Mouse (Mus musculus) thymus, adult 2 months (tissue): ENCODE measurements at regions not wholly inside any gene's neighbourhood (a gene's known extent, or its start where the extent isn't known, plus 50 kb on each side); places are given as distances from the start of the nearest gene placed in this dataset.

Experiments used
- DNase-seq: peaks from one replicate; pipeline ENCODE4 v3.0.0; 2021
- H3K27ac ChIP-seq: fragments of 200-500 bp; 2 replicates; pipeline ENCODE4 v1.5.1; 2012; ENCODE audit warnings: low read length, control low read depth; ENCODE audit not compliant: control insufficient read depth, insufficient read depth
- H3K27me3 ChIP-seq: fragments of 200-500 bp; 2 replicates; pipeline ENCODE4 v1.6.1; 2012; ENCODE audit warnings: mild to moderate bottlenecking, low read length, moderate library complexity, mixed read lengths; ENCODE audit not compliant: control insufficient read depth, insufficient read depth
- H3K36me3 ChIP-seq: fragments of 200-500 bp; 2 replicates; pipeline ENCODE4 v1.6.1; 2012; ENCODE audit warnings: mild to moderate bottlenecking, low read length, moderate library complexity; ENCODE audit not compliant: control insufficient read depth, insufficient read depth
- H3K4me1 ChIP-seq: fragments of 200-500 bp; replicated peaks from 2 replicates; pipeline ENCODE4 v1.6.1; 2012; ENCODE audit warnings: low read length; ENCODE audit not compliant: control insufficient read depth, insufficient read depth
- H3K4me3 ChIP-seq: fragments of 200-500 bp; 2 replicates; pipeline ENCODE4 v1.5.1; 2012; ENCODE audit warnings: mild to moderate bottlenecking, low read length, control low read depth, moderate library complexity; ENCODE audit not compliant: control insufficient read depth, insufficient read depth
- CTCF ChIP-seq: fragments of 200-500 bp; IDR thresholded peaks from 2 replicates; pipeline ENCODE4 v1.5.1; 2012; ENCODE audit warnings: mild to moderate bottlenecking, control low read depth, low read length, moderate library complexity, borderline replicate concordance; ENCODE audit not compliant: control insufficient read depth, poor library complexity, insufficient read depth; ENCODE audit errors: extremely low read depth
- POLR2A ChIP-seq: fragments of 200-500 bp; IDR thresholded peaks from 2 replicates; pipeline ENCODE4 v1.6.1; 2012; ENCODE audit warnings: mild to moderate bottlenecking, low read length, control low read depth, moderate library complexity; ENCODE audit not compliant: control insufficient read depth, poor library complexity, insufficient read depth; ENCODE audit errors: extremely low read depth
- WGBS: fragments of 180-500 bp; shearing (Covaris S2); methylation state at CpG from one replicate; pipeline ENCODE4 v1.1.7; 2018; 5-methylcytosine and 5-hydroxymethylcytosine counted together

- no peak for DNase-seq
- TF ChIP-seq CTCF (no peak), POLR2A (no peak)
- Histone ChIP-seq H3K36me3 (no peaks in the 10 kb centered on the region), H3K27ac (no peak overlapping the region), H3K27me3 (no peaks in the 10 kb centered on the region), H3K4me3 (no peak overlapping the region), H3K4me1 (no peaks in the 10 kb centered on the region)
- WGBS = 92% methylated on average over 3 of the region's 3 CpGs
Observed at GRCm38 (mm10) chr13:115541167-115541566, 439.4 kb upstream of the Itga1 start.

DNA sequence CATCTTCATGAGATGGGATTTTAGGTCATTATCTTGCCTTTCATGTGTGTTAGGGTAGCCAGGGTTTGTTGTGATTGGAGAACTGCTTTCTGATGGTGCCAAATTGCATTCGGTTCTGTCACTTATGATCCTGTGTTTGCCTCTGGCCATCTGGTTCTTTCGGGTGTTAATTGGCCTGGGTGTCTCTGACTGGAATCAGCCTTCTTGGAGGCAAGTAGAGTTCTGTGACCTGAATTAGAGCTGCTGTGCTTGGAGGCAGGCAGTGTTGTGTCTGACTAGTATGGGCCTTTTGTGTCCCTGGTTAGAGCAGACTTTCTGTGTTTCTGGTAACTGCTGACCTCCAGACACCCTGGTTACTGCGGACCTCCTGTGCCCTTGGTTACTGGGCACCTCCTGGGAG lies 434.1 kb upstream of the Itga1 start:
- Histone ChIP-seq H3K4me1 (no peaks in the 10 kb centered on the region), H3K27ac (no peak overlapping the region), H3K4me3 (no peak overlapping the region), H3K27me3 (no peaks in the 10 kb centered on the region), H3K36me3 (no peaks in the 10 kb centered on the region)
- TF ChIP-seq POLR2A = no peak
- no peak for TF ChIP-seq CTCF
- no peak for DNase-seq
- WGBS = 82% methylated on average over 3 of the region's 3 CpGs

- H3K27me3 ChIP-seq = no peaks in the 10 kb centered on the region
- H3K4me3 ChIP-seq = no peak overlapping the region
- H3K4me1 ChIP-seq = no peaks in the 10 kb centered on the region
- 87% methylated on average over 8 of the region's 8 CpGs for WGBS
- H3K27ac ChIP-seq = no peak overlapping the region
- no peak for DNase-seq
- TF ChIP-seq POLR2A = no peak
- TF ChIP-seq CTCF = no peak
- no peaks in the 10 kb centered on the region for H3K36me3 ChIP-seq
Observed at GRCm38 (mm10) chr13:115513914-115514313, 412.1 kb upstream of the Itga1 start.

- H3K4me1 ChIP-seq = no peaks in the 10 kb centered on the region
- no peaks in the 10 kb centered on the region for H3K36me3 ChIP-seq
- no peak overlapping the region for H3K27ac ChIP-seq
- H3K27me3 ChIP-seq = no peaks in the 10 kb centered on the region
- TF ChIP-seq POLR2A = no peak
- no peak for TF ChIP-seq CTCF
- H3K4me3 ChIP-seq = no peak overlapping the region
- no peak for DNase-seq
Observed at GRCm38 (mm10) chr13:115512214-115512613, 410.4 kb upstream of the Itga1 start.

GRCm38 (mm10) chr13:115508646-115509045 lies 406.9 kb upstream of the Itga1 start:
- Histone ChIP-seq H3K36me3 (no peaks in the 10 kb centered on the region), H3K4me1 (no peaks in the 10 kb centered on the region), H3K4me3 (no peak overlapping the region), H3K27me3 (no peaks in the 10 kb centered on the region), H3K27ac (no peak overlapping the region)
- TF ChIP-seq CTCF (no peak), POLR2A (no peak)
- 82% methylated on average over 3 of the region's 3 CpGs for WGBS
- DNase-seq = no peak

GRCm38 (mm10) chr13:115494399-115494798 lies 392.6 kb upstream of the Itga1 start:
- Histone ChIP-seq H3K4me1 (no peaks in the 10 kb centered on the region), H3K4me3 (no peak overlapping the region), H3K27ac (no peak overlapping the region), H3K36me3 (no peaks in the 10 kb centered on the region), H3K27me3 (no peaks in the 10 kb centered on the region)
- WGBS = 90% methylated on average over 4 of the region's 4 CpGs
- no peak for DNase-seq
- TF ChIP-seq CTCF (no peak), POLR2A (no peak)

DNA sequence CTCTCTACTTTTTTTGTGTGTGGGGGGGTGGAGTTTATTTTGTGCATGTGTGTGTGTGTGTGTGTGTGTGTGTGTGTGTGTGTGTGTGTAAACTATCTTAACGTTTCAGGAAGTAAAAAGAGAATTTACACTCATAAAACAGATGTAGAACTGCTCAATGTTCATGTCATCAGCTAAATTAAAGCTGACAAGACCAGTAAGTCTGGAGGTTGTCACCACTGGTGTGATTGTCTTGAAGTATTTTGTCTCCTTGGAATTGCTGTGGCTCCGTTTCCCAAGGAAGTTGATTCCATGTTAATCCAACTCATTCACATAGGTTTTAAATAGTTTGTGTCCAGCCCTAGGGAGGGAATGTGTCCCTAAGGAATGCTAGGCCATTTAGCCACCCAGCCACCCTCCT lies 374.1 kb upstream of the Itga1 start:
- TF ChIP-seq CTCF (no peak), POLR2A (no peak)
- DNase-seq = no peak

More for the DNA sequence above, 374.1 kb upstream of the Itga1 start:
- H3K4me1 ChIP-seq = no peaks in the 10 kb centered on the region
- 70% methylated on average over 2 of the region's 2 CpGs for WGBS
- H3K27ac ChIP-seq = no peak overlapping the region
- H3K27me3 ChIP-seq = no peaks in the 10 kb centered on the region
- H3K4me3 ChIP-seq = no peak overlapping the region
- no peaks in the 10 kb centered on the region for H3K36me3 ChIP-seq
